Mouse (Mus musculus): ENCODE data around the gene Olfr1474. TPM values are rescaled to one million over a fixed set of nuclear protein-coding genes. Genes with fewer than 3 reads are reported as not detected.

Gene Olfr1474
- not detected in 2 replicates for polyA plus RNA-seq (2021; fragmentation: Nextera tagmentation)
- long read RNA-seq, experiment 1, result 0 reads
- long read RNA-seq, experiment 2, result 0 reads

DNA sequence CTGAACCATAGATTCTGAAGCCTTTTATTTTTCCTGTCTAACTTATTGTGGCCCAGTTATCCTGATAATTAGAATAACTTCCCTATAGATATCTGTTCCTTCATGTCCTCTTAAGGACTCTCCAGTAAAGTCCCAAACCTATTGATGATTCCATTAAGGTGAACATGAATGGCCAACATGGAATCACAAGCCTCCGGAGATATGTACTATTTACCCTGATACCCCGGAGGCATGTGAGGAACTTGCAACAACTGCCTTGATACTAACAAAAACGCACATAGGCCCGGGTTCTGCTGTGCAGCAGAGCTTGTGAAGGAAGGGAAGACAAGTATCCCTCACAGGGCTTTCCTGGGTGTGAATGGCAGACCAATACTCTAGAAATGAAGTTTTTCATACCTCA lies at the start of gene Olfr1474:
Gene Olfr1474 (plus strand): TSS at position 301 of the 400 bp plus-strand sequence.

DNA sequence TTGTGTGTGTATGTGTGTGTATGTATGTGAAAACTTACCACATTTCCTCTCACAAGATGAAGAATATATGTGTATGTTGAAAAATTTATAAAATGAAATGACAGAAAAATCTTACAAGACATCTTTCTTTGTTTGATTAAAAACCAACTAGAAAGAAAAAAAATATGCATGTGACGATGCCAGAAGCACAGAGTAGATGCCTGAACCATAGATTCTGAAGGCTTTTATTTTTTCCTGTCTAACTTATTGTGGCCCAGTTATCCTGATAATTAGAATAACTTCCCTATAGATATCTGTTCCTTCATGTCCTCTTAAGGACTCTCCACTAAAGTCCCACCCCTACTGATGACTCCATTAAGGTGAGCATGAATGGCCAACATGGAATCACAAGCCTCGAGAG lies 26.3 kb upstream of the Olfr1474 start, which contains the start of gene Olfr1471:
Gene Olfr1471 (plus strand): TSS at position 301 of the 400 bp plus-strand sequence.

DNA sequence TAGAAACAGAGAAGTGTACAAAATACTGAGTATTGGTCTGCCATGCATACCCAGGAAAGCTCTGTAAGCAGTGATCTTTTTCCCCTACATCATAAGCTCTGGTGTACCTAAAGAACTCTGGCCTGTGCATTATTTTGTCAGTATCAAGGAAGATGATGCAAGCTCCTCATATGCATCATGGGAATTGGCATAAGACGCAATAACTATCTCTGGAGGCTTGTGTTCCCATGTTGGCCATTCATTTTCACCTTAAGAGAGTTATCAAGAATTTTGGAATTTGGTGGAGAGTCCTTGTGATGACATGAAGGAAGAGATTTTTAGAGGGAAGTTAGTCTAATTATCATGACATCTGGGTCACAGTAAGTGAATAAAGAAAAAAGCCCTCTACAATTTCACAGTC lies 13.4 kb upstream of the Olfr1474 start, which contains the start of gene Olfr1472:
Gene Olfr1472 (minus strand): TSS at position 101 of the 400 bp plus-strand sequence.

DNA sequence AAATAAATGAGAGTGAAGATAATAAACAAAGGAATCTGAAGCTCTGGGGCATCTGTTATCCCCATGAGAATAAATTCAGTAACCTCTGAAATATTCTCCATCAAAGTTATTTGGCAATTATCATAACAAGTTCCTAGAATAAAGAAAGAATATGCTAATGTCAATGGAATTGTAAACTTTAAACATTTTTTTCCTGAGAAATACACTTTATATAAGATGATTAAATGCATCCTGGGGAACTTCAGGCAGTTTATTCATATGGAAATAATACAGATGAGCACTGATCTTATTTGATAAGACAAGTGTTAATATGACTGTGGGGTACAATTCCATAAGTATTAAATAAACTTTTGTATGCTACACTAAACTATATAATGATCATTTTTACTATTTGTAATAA lies 10.7 kb downstream of the Olfr1474 start, which contains the start of gene Olfr1475:
Gene Olfr1475 (minus strand): TSS at position 101 of the 400 bp plus-strand sequence.

DNA sequence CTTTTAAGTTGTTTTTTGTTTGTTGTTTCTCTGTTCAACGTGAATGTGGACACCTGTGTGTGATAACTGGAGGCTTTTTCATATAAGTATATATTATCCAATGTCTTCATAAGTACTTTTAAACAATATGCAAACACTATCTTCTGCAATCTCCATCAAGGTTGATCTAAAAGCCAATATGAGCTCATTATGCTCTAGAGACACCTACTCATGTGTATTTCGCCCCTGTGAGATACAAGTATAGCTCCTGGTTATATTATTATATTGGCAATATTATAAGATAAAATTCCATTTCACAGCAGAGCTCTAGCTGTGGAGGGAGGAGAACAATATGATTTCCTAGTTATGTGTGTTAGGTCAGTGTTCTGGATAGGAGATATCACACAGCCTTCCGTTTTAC lies 30.9 kb downstream of the Olfr1474 start, which contains the start of gene Olfr1477:
Gene Olfr1477 (plus strand): TSS at position 301 of the 400 bp plus-strand sequence.

Other genes starting within 250 kb of the Olfr1474 start
- gene Olfr1463, start 238.2 kb upstream of the Olfr1474 start, polyA plus RNA-seq (2021; fragmentation: Nextera tagmentation), result not detected in 2 replicates
- gene Olfr1465, start 154.0 kb upstream of the Olfr1474 start, polyA plus RNA-seq (2021; fragmentation: Nextera tagmentation), result not detected in 2 replicates
- gene Olfr1466, start 130.7 kb upstream of the Olfr1474 start, polyA plus RNA-seq (2021; fragmentation: Nextera tagmentation), result not detected in 2 replicates
- not detected in 2 replicates for gene Olfr1467, start 107.3 kb upstream of the Olfr1474 start, polyA plus RNA-seq (2021; fragmentation: Nextera tagmentation)
- gene Olfr1469, start 61.7 kb upstream of the Olfr1474 start, polyA plus RNA-seq (2021; fragmentation: Nextera tagmentation), result not detected in 2 replicates
- not detected in 2 replicates for gene Olfr1471, start 26.2 kb upstream of the Olfr1474 start, polyA plus RNA-seq (2021; fragmentation: Nextera tagmentation)
- gene Olfr1472, start 13.5 kb upstream of the Olfr1474 start, polyA plus RNA-seq (2021; fragmentation: Nextera tagmentation), result not detected in 2 replicates
- not detected in 2 replicates for gene Olfr1475, start 10.6 kb downstream of the Olfr1474 start, polyA plus RNA-seq (2021; fragmentation: Nextera tagmentation)
- not detected in 2 replicates for gene Olfr1477, start 31.0 kb downstream of the Olfr1474 start, polyA plus RNA-seq (2021; fragmentation: Nextera tagmentation)
- gene Olfr1480, start 58.3 kb downstream of the Olfr1474 start, polyA plus RNA-seq (2021; fragmentation: Nextera tagmentation), result not detected in 2 replicates
- gene Olfr1484, start 113.9 kb downstream of the Olfr1474 start, polyA plus RNA-seq (2021; fragmentation: Nextera tagmentation), result not detected in 2 replicates
- not detected in 2 replicates for gene Olfr1487, start 147.8 kb downstream of the Olfr1474 start, polyA plus RNA-seq (2021; fragmentation: Nextera tagmentation)
- not detected in 2 replicates for gene Olfr1489, start 162.1 kb downstream of the Olfr1474 start, polyA plus RNA-seq (2021; fragmentation: Nextera tagmentation)
- not detected in 2 replicates for gene Olfr1490, start 181.5 kb downstream of the Olfr1474 start, polyA plus RNA-seq (2021; fragmentation: Nextera tagmentation)
- not detected in 2 replicates for gene Olfr1491, start 227.7 kb downstream of the Olfr1474 start, polyA plus RNA-seq (2021; fragmentation: Nextera tagmentation)

All from layer of hippocampus, adult 6 months (tissue).